Mouse (Mus musculus) layer of hippocampus, adult 18-20 months (tissue): ENCODE measurements at regions not wholly inside any gene's neighbourhood (a gene's known extent, or its start where the extent isn't known, plus 50 kb on each side); places are given as distances from the start of the nearest gene placed in this dataset.

ENCODE experiments used
- DNase-seq, 2 experiments: peaks; one replicate each; pipeline ENCODE4 v3.0.0; 2022; ENCODE audit warnings: low spot score in 2 of 2

- DNase-seq, result no peak
These were observed 134.8 kb downstream of the Gm9817 start for GRCm38 (mm10) chr13:45213116-45213834.

DNA sequence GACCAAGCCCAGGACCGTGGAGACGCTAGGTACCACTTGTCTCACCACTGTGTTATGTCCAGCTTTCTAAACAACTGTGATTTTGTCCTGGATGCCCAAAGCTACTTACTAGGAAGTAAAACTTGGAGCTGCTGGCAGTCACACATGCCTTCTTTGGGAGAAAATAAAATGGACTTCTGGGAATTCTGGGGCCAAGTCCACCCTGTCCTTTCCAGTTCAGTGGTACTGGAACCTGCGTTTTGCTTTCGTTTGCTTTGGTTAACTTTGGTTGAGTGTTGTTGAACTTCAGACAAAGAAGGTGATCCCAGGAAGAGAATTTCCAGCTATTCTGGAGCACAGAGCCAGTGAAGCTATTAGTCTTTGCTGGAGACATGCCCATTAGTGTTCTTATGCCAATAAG lies 139.8 kb downstream of the Gm9817 start:
- no peak for DNase-seq

- no peak for DNase-seq
These were observed 141.2 kb downstream of the Gm9817 start for GRCm38 (mm10) chr13:45219671-45220070.

DNA sequence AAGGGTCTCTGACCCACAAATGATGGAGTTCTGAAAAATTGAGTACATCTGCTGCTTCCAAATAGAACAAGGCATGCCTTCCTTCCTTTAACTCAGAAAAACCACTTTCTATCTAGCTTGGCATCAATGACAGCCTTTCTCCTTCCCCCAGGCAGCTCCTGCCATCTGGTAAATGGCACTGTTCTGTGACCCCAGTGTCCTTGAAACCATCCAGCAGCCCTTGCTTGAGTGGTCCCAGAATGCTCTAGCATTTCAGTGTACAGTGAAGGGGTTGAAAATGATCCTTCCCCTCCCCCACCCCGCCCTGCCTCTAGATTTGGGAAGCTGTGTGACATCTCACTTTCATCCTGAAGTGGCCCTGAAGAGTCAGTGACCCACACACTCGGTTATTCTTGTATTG lies 152.3 kb downstream of the Gm9817 start:
- no peak for DNase-seq

DNA sequence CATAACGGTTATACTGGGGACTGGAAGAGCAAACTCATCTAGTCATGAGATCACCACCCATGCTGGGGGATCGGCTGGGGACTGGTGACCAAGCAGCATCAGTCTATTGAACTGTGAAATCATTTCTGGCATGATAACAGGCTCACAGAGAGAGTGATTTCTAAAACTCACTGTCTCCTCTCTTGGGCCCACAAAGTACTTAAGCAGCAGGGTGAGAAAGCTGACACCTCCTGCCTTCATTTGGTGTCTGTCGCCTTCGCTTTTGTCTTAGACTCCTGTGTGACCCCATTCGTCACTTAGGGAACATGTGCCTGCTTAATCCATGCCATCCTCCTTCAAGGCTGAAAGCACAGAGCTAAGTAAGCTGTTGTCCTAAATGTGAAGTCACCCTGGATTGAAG lies 154.3 kb upstream of the Mylip start:
- no peak for DNase-seq

- no peak for DNase-seq
These were observed 151.3 kb upstream of the Mylip start for GRCm38 (mm10) chr13:45238258-45238657.

- peak in 1 of 2 experiments; percentile 54 for DNase-seq
These were observed 150.4 kb upstream of the Mylip start for GRCm38 (mm10) chr13:45239153-45239552.

DNA sequence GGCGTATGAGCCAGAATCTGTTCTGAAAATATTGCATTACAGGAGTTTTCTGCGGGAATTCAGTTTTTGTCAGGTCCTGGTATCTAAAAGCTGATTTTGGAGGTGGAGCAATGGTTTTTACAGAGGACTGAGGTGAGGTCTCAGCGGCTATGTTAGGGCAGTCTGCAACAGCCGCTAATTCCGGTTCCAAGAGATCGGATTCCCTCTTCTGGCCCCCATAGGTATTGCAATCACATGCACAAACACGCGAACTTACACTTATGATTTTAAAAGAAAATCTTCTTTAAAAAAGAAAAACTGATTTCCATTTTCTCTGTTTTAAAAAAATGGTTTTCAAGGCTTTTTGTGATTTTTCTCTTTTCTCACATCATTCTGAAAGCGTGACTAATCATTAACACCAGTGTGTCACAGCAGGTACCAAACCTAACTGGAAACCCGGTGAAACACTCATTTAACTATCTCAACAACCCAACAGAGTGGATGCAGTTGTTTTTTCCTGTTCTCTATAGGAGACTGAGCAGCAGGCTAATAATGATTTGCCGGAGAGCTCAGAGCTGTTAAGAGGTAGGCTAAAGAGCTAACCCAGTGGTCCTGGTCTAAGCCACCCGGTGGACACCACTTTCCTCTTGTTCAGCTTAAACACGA lies 149.4 kb upstream of the Mylip start:
- DNase-seq, result no peak

DNA sequence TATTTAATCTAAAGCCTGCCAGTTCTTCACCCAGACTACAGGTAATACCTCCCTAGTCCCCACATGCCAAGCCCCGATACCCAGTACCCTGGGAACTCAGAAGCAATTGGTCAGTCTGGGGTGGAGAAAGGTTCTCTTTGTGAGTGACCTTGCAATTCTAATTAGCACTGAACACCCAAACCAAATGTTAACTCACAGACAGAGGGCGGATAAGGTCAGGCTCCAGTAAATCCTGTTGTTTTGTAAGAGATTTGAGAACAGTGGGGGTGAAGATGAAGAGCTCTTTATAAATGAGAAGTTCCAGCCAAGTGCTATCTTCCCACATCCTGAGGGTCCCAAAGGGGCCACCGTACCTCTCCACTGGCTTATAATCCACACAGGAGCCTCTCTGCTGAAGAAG lies 147.3 kb upstream of the Mylip start:
- no peak for DNase-seq

GRCm38 (mm10) chr13:45242750-45243149 lies 146.8 kb upstream of the Mylip start:
- DNase-seq, result no peak

GRCm38 (mm10) chr13:45245651-45246050 lies 143.9 kb upstream of the Mylip start:
- no peak for DNase-seq

GRCm38 (mm10) chr13:45246341-45246740 lies 143.2 kb upstream of the Mylip start:
- DNase-seq, result no peak

DNA sequence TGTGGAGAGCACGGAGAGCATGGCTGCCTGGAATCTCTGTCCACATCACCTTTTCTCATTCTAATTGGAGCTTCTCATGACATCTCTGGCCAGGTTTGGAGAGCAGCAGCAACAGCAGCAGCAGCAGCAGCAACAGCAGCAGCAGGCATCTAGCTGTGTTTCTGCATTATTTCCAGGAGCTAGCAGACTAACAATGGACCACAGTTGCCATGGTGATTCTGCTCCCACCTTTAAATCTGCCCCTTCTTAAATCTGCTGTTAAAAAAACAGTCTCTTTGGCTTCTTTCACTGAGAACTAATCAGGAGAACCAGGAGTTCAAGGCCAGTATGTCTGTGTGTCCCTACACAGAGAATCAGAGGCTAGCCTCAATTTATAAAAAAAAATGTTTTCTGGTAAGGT lies 139.5 kb upstream of the Mylip start:
- DNase-seq, result no peak

- no peak for DNase-seq
These were observed 138.5 kb upstream of the Mylip start for GRCm38 (mm10) chr13:45251068-45251467.

DNA sequence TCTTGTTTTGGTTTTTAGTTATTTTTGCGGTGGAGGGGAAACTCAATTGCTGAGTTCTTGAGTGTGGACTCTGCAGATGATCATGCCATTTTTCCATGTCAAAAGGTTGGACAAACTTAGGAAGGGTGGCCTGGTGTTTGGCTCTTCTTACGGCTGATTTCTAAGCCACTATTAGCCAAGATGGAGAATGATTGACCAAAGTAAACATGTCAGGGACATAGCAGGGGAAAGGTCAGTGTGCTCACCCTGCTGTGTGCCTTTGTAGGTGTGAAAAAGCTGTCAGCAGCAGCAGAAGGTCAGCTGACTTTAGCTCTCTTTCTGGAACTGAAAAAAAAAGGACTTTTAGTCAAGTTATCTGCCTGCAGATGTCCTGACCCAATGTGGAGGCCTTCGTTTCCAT lies 137.4 kb upstream of the Mylip start:
- no peak for DNase-seq

- no peak for DNase-seq
These were observed 136.3 kb upstream of the Mylip start for GRCm38 (mm10) chr13:45253221-45253620.

DNA sequence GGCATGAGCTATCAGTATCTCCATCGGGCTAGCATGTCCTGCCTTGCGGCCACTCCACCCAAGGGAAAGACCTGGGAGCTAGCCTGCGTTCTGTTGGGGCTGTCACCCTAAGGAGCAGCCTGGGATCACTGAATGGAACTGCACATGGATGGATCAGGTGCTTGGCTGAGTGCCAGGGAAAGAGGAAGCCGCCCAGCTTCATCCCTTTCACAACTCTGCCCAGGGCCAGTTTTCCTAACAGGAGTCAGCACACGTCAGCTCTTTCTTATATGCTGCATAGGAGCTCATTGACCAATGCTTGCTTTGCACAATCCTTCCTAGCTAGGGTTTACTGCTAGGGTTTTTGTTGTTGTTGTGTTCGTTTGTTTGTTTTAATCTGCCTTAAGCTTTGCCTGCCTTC lies 134.3 kb upstream of the Mylip start:
- DNase-seq, result no peak

DNA sequence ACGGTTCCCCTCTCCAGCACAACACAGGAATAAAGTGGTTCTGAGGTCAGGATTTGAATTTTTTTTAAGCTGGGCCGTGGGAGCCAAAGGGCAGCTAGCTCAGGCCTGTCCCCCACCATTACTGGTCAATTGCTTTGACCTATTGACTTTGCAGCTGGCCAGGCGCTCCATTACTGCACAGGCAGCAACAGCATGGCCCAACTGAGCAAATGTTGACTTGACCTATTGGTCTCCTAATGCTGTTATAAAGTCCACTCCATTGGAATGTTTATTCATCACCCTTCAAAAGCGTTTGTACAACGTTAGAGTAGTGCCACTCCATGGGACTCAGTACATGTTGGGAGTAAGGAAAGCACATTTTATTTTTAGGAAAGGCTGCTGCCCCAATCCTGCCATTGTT lies 127.5 kb upstream of the Mylip start:
- DNase-seq, result no peak

DNA sequence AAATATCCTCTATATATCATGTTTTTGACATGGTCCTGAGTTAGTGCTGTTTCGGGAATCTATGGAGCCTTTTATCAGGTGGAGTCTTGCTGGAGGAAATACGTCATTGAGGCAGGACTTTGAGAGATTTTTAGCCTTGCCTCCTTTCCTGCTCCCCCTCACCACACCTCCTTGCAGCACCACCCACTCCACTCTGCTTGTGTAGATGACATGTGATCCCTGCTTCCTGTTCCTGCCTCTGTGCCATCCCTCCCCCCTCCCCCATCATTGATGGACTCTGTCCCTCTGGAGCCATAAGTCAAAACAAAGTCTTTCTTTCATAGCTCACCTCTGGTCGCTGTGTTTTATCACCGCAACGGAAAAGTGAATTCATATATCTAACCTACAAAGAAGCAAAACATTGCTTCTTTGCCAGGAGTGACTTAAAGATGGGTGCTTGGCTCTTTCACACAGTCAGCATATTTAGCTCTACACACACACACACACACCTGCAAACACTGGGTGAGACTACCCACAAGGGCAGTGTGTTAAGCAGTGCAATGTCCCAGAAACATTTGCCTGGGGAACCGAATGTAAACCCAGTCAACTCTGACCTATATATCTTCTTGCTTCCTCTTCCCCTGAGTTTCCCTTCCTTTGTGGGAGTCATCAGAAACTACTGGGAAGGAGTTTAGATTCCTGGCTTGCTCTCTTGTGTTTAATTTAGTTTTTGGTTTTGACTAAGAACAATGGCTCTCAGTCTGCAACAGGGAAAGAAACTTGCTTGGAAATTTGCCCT lies 123.1 kb upstream of the Mylip start:
- no peak for DNase-seq

- peak in 1 of 2 experiments; percentile 29 for DNase-seq
These were observed 122.1 kb upstream of the Mylip start for GRCm38 (mm10) chr13:45267446-45267845.

DNA sequence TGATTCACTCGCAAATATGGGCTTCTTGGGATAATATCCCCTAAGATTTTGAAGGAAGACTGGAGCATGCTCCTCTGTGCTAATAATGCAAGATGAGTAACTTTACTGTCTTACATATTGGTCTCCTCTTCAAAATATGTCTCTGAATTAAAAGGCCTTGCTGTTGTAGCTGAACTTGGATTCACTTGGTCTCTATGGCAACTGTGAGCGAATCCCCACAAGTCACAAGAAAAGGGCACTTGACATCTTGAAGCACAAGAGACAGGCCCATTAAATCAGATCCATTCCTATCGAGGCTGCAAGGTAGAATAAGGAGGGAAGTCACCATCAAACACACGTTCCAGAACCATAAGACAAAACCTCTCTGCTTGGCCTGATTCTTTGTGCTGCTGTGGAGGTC lies 121.6 kb upstream of the Mylip start:
- peak in 1 of 2 experiments; percentile 16 for DNase-seq

- DNase-seq, result no peak
These were observed 115.2 kb upstream of the Mylip start for GRCm38 (mm10) chr13:45274261-45274884.
